In genomic region chr13:117235530-117236212, GRCm38 (mm10) we compare ENCODE assay signal across 8 mouse cellular contexts. TPM values are rescaled to one million over a fixed set of nuclear protein-coding genes. Genes with fewer than 3 reads are reported as not detected.
DNase-seq lines count a peak whose midpoint lies in the region; ATAC-seq and TF ChIP-seq lines count a peak whose summit lies in the region.

No protein-coding gene starts in this region.

- H3K27me3 ChIP-seq in ES-Bruce4 (ENCODE audit: control insufficient read depth, insufficient read depth, low read length, poor library complexity, severe bottlenecking) = no peaks in the 10 kb centered on the region
- no peaks in the 10 kb centered on the region for H3K27me3 ChIP-seq in hindbrain, embryonic 12.5 days
- no peaks in the 10 kb centered on the region for H3K27me3 ChIP-seq in liver, embryonic 11.5 days (replicated peaks; ENCODE audit: control insufficient read depth, insufficient read depth, low read length)
- no peaks in the 10 kb centered on the region for H3K27me3 ChIP-seq in midbrain, postnatal 0 days (ENCODE audit: insufficient read depth, low read length)

- H3K9ac ChIP-seq in ES-Bruce4 (ENCODE audit: low read depth, poor library complexity, severe bottlenecking) = no peak overlapping the region
- H3K9ac ChIP-seq in hindbrain, embryonic 12.5 days = no peak overlapping the region
- H3K9ac ChIP-seq in liver, embryonic 11.5 days (ENCODE audit: low read depth, low read length) = no peak overlapping the region
- H3K9ac ChIP-seq in midbrain, postnatal 0 days (replicated peaks; ENCODE audit: low read length, poor library complexity, severe bottlenecking) = no peak overlapping the region

- no peak for TF ChIP-seq POLR2A in ES-Bruce4 (IDR thresholded peaks at IDR 0.05; ENCODE audit: insufficient read depth, low read length)

- H3K36me3 ChIP-seq in ES-Bruce4 (ENCODE audit: control insufficient read depth, insufficient read depth, low read length, poor library complexity, severe bottlenecking) = peaks cover 14% of the 10 kb centered on the region; the same call in 1 of the 2 replicates
- H3K36me3 ChIP-seq in hindbrain, embryonic 12.5 days = no peaks in the 10 kb centered on the region
- no peaks in the 10 kb centered on the region for H3K36me3 ChIP-seq in liver, embryonic 11.5 days (ENCODE audit: control insufficient read depth, insufficient read depth, low read length)
- H3K36me3 ChIP-seq in midbrain, postnatal 0 days (ENCODE audit: insufficient read depth, low read length) = no peaks in the 10 kb centered on the region

- H3K27ac ChIP-seq in ES-Bruce4 (ENCODE audit: insufficient read depth, low read length) = no peak overlapping the region
- peak overlapping the region; percentile 55; the same call in 1 of the 2 replicates for H3K27ac ChIP-seq in hindbrain, embryonic 12.5 days
- no peak overlapping the region for H3K27ac ChIP-seq in liver, embryonic 11.5 days (ENCODE audit: low read depth, low read length)
- no peak overlapping the region for H3K27ac ChIP-seq in midbrain, postnatal 0 days (ENCODE audit: low read depth, low read length)

- TF ChIP-seq EP300 in ES-Bruce4 (IDR thresholded peaks at IDR 0.05; ENCODE audit: insufficient read depth, low read depth, low read length) = peak; percentile 84

- H3K9me3 ChIP-seq in ES-Bruce4 (replicated peaks; ENCODE audit: control insufficient read depth, insufficient read depth, low read length, poor library complexity, severe bottlenecking) = no peaks in the 10 kb centered on the region
- H3K9me3 ChIP-seq in hindbrain, embryonic 12.5 days (replicated peaks) = no peaks in the 10 kb centered on the region
- H3K9me3 ChIP-seq in liver, embryonic 11.5 days (ENCODE audit: control insufficient read depth, low read length) = no peaks in the 10 kb centered on the region
- H3K9me3 ChIP-seq in midbrain, postnatal 0 days (ENCODE audit: low read length) = no peaks in the 10 kb centered on the region

- no peak for TF ChIP-seq CTCF in ES-Bruce4 (IDR thresholded peaks at IDR 0.05; ENCODE audit: low read depth, low read length)
- no peak for TF ChIP-seq CTCF in midbrain, postnatal 0 days (IDR thresholded peaks at IDR 0.05)

- peak; percentile 87 for ATAC-seq in hindbrain, embryonic 12.5 days (ENCODE audit: low FRiP score)
- peak; percentile 29; the same call in 1 of the 2 replicates for ATAC-seq in liver, embryonic 11.5 days (replicated peaks; ENCODE audit: low FRiP score)
- ATAC-seq in midbrain, postnatal 0 days (ENCODE audit: low FRiP score) = 0 out of 2 replicates have a peak, but pooled peaks have one; percentile 38

- intact Hi-C loops in left cerebral cortex, postnatal 10 days (cut with DNase I) = no loop called here

- DNase-seq in 3134 (ENCODE audit: extremely low read depth, insufficient read length, low spot score) = peak; percentile 45
- DNase-seq in embryo, embryonic 9.5 days (ENCODE audit: extremely low spot score) = peak; percentile 65
- DNase-seq in liver, embryonic 11.5 days (ENCODE audit: low spot score) = no peak
- DNase-seq in midbrain, postnatal 0 days (ENCODE audit: low spot score) = peak; percentile 36
- no peak for DNase-seq in right cerebral cortex, postnatal 25 days
- no peak for DNase-seq in left cerebral cortex, postnatal 10 days (ENCODE audit: extremely low spot score in 1 of 2, low spot score in 2 of 2)

- 48% methylated on average over 11 of the region's 11 CpGs for WGBS in hindbrain, embryonic 12.5 days
- WGBS in liver, embryonic 11.5 days = 63% methylated on average over 11 of the region's 11 CpGs
- WGBS in midbrain, postnatal 0 days = 44% methylated on average over 11 of the region's 11 CpGs

- peaks cover 3% of the 10 kb centered on the region for H3K4me1 ChIP-seq in ES-Bruce4 (ENCODE audit: control insufficient read depth, insufficient read depth, low read length)
- H3K4me1 ChIP-seq in hindbrain, embryonic 12.5 days = peaks cover 16% of the 10 kb centered on the region
- H3K4me1 ChIP-seq in liver, embryonic 11.5 days (replicated peaks; ENCODE audit: control insufficient read depth, insufficient read depth, low read length) = no peaks in the 10 kb centered on the region
- no peaks in the 10 kb centered on the region for H3K4me1 ChIP-seq in midbrain, postnatal 0 days (ENCODE audit: insufficient read depth, low read length)

- H3K4me3 ChIP-seq in ES-Bruce4 (ENCODE audit: low read depth, low read length) = no peak overlapping the region
- no peak overlapping the region for H3K4me3 ChIP-seq in hindbrain, embryonic 12.5 days
- no peak overlapping the region for H3K4me3 ChIP-seq in liver, embryonic 11.5 days (ENCODE audit: low read depth, low read length)
- no peak overlapping the region for H3K4me3 ChIP-seq in midbrain, postnatal 0 days (ENCODE audit: low read depth, low read length)

- no peak overlapping the region; the same call in 1 of the 2 replicates for H3K4me2 ChIP-seq in hindbrain, embryonic 12.5 days (replicated peaks)
- H3K4me2 ChIP-seq in liver, embryonic 11.5 days = no peak overlapping the region
- no peak overlapping the region for H3K4me2 ChIP-seq in midbrain, postnatal 0 days (ENCODE audit: low read depth, low read length, poor library complexity, severe bottlenecking)

RNA-seq across cellular contexts. Expression of gene Gm17509, which starts 14.8 kb away (rescaled TPM):
- 0.27 and 0.58 TPM in 2 replicates for polyA plus RNA-seq in ES-Bruce4 (2011; ENCODE audit: insufficient read depth, insufficient read length, low read depth, missing spikeins)
- 0.62 and 0.69 TPM in 2 replicates for polyA plus RNA-seq in hindbrain, embryonic 12.5 days (2016; fragmentation: Nextera tagmentation; extraction: Ambion mirVana)
- polyA plus RNA-seq in liver, embryonic 11.5 days (2014; fragmentation: Nextera tagmentation; extraction: Ambion mirVana) = not detected in 2 replicates
- 0.71 and 0.80 TPM in 2 replicates for total RNA-seq in midbrain, postnatal 0 days (2014; rRNA removed)
- 0.10 and 0.16 TPM in 2 replicates for polyA plus RNA-seq in midbrain, postnatal 0 days (2015; fragmentation: Nextera tagmentation; extraction: Ambion mirVana)
- total RNA-seq in left cerebral cortex, postnatal 10 days (2021) = under 1 TPM; 0.91 to 0.97 TPM

RNA-seq across cellular contexts. Expression of gene Emb, which starts 27.3 kb away (rescaled TPM):
- 135 and 137 TPM in 2 replicates for polyA plus RNA-seq in ES-Bruce4 (2011; ENCODE audit: insufficient read depth, insufficient read length, low read depth, missing spikeins)
- polyA plus RNA-seq in hindbrain, embryonic 12.5 days (2016; fragmentation: Nextera tagmentation; extraction: Ambion mirVana) = 15.5 and 16.1 TPM in 2 replicates
- 27.4 and 29.0 TPM in 2 replicates for polyA plus RNA-seq in liver, embryonic 11.5 days (2014; fragmentation: Nextera tagmentation; extraction: Ambion mirVana)
- total RNA-seq in midbrain, postnatal 0 days (2014; rRNA removed) = 9.2 and 13.6 TPM in 2 replicates
- 10.3 and 12.0 TPM in 2 replicates for polyA plus RNA-seq in midbrain, postnatal 0 days (2015; fragmentation: Nextera tagmentation; extraction: Ambion mirVana)
- total RNA-seq in left cerebral cortex, postnatal 10 days (2021) = 10 to 100 TPM; 18.5 to 19.1 TPM

Comparison
In these comparisons a context has a peak if more than half of its experiments do, and no peak if none do; other contexts are left out.
1. DNase-seq: peak in 3134 (single experiment), embryo, embryonic 9.5 days (single experiment) and midbrain, postnatal 0 days (single experiment); none in liver, embryonic 11.5 days (single experiment), right cerebral cortex, postnatal 25 days (single experiment) and left cerebral cortex, postnatal 10 days (0 of 2).
2. ATAC-seq: peak in every context shown above with its lines; median percentile 87 in hindbrain, embryonic 12.5 days; 38 in midbrain, postnatal 0 days; 29 in liver, embryonic 11.5 days.